Mouse (Mus musculus): Measurements from ENCODE around the gene Bbx.

GRCm38 (mm10) chr16:50302566-50302965 lies 129.6 kb downstream of the Bbx start:
- no peak for TF ChIP-seq CTCF (IDR thresholded peaks at IDR 0.05 in 2 of 3, conservative IDR thresholded peaks at IDR 0.05 in 1 of 3; ENCODE audit: control insufficient read depth in 1 of 3, insufficient read depth in 1 of 3, low read depth in 2 of 3, low read length in 3 of 3, poor library complexity in 1 of 3, severe bottlenecking in 1 of 3)
- TF ChIP-seq POLR2A (IDR thresholded peaks at IDR 0.05; ENCODE audit: control insufficient read depth in 1 of 2, insufficient read depth in 1 of 2, low read depth in 1 of 2, low read length in 2 of 2, poor library complexity in 1 of 2), result no peak
- no peak for TF ChIP-seq TCF12 (IDR thresholded peaks at IDR 0.05; ENCODE audit: low read depth, low read length)
- TF ChIP-seq ELF1 (IDR thresholded peaks at IDR 0.05; ENCODE audit: low read depth, low read length), result no peak
- TF ChIP-seq NRF1 (IDR thresholded peaks at IDR 0.05; ENCODE audit: insufficient read depth, low read depth, low read length, poor library complexity, severe bottlenecking), result no peak
- no peak for TF ChIP-seq ZKSCAN1 (IDR thresholded peaks at IDR 0.05; ENCODE audit: low read depth, low read length)
- TF ChIP-seq ZNF384 (IDR thresholded peaks at IDR 0.05; ENCODE audit: low read depth, low read length), result no peak
- TF ChIP-seq GATA1 (IDR thresholded peaks at IDR 0.05; ENCODE audit: low read depth, low read length), result no peak
- no peak for TF ChIP-seq ZC3H11A (IDR thresholded peaks at IDR 0.05; ENCODE audit: low read depth, low read length)
- TF ChIP-seq RCOR1 (IDR thresholded peaks at IDR 0.05; ENCODE audit: low read depth, low read length), result no peak
- no peak for TF ChIP-seq ZMIZ1 (IDR thresholded peaks at IDR 0.05; ENCODE audit: low read depth, low read length)
- TF ChIP-seq MAX (IDR thresholded peaks at IDR 0.05; ENCODE audit: low read length), result no peak
- no peak for TF ChIP-seq EP300 (IDR thresholded peaks at IDR 0.05; ENCODE audit: low read depth in 1 of 2, low read length in 2 of 2)

All from MEL (cell line).